8 mouse cellular contexts compared by ENCODE assay signal in genomic region chr13:5869842-5870241, GRCm38 (mm10). TPM values are rescaled to one million over a fixed set of nuclear protein-coding genes. Genes with fewer than 3 reads are reported as not detected.
DNase-seq lines count a peak whose midpoint lies in the region; ATAC-seq and TF ChIP-seq lines count a peak whose summit lies in the region.

No protein-coding gene starts in this region.

- WGBS in hindbrain, embryonic 16.5 days, result 11% methylated on average over 7 of the region's 7 CpGs
- WGBS in hindbrain, embryonic 12.5 days, result 11% methylated on average over 7 of the region's 7 CpGs
- 5% methylated on average over 7 of the region's 7 CpGs for WGBS in lung, embryonic 15.5 days
- WGBS in neural tube, embryonic 15.5 days, result 14% methylated on average over 7 of the region's 7 CpGs

- H3K36me3 ChIP-seq in hindbrain, embryonic 16.5 days (ENCODE audit: control insufficient read depth, insufficient read depth, low read length), result peaks cover 19% of the 10 kb centered on the region
- H3K36me3 ChIP-seq in hindbrain, embryonic 12.5 days, result peaks cover 28% of the 10 kb centered on the region
- peaks cover 37% of the 10 kb centered on the region for H3K36me3 ChIP-seq in lung, embryonic 15.5 days
- H3K36me3 ChIP-seq in neural tube, embryonic 15.5 days, result peaks cover 38% of the 10 kb centered on the region

- TF ChIP-seq CTCF in bone marrow macrophage, adult 2 months (IDR thresholded peaks at IDR 0.05; ENCODE audit: low read depth, low read length), result no peak

- no peak overlapping the region for H3K4me3 ChIP-seq in hindbrain, embryonic 16.5 days (ENCODE audit: low read length)
- H3K4me3 ChIP-seq in hindbrain, embryonic 12.5 days, result no peak overlapping the region
- H3K4me3 ChIP-seq in bone marrow macrophage, adult 2 months (ENCODE audit: insufficient read depth, low read length), result peak overlapping the region; percentile 3; the same call in 1 of the 2 replicates
- H3K4me3 ChIP-seq in lung, embryonic 15.5 days, result no peak overlapping the region
- H3K4me3 ChIP-seq in neural tube, embryonic 15.5 days (replicated peaks), result no peak overlapping the region

- peak; percentile 69 to 70 for DNase-seq in heart, adult 9 months (ENCODE audit: low spot score in 2 of 2)
- no peak for DNase-seq in spleen, postnatal 36 days (ENCODE audit: low spot score in 2 of 2)

- no peak overlapping the region; the same call in 1 of the 2 replicates for H3K4me2 ChIP-seq in hindbrain, embryonic 16.5 days (ENCODE audit: low read length)
- H3K4me2 ChIP-seq in hindbrain, embryonic 12.5 days (replicated peaks), result no peak overlapping the region
- peak overlapping the region; percentile 33; the same call in 1 of the 2 replicates for H3K4me2 ChIP-seq in lung, embryonic 15.5 days
- no peak overlapping the region for H3K4me2 ChIP-seq in neural tube, embryonic 15.5 days

- H3K9ac ChIP-seq in hindbrain, embryonic 16.5 days (ENCODE audit: low read depth, low read length), result no peak overlapping the region
- no peak overlapping the region for H3K9ac ChIP-seq in hindbrain, embryonic 12.5 days
- no peak overlapping the region for H3K9ac ChIP-seq in lung, embryonic 15.5 days
- H3K9ac ChIP-seq in neural tube, embryonic 15.5 days (replicated peaks), result no peak overlapping the region

- H3K27me3 ChIP-seq in hindbrain, embryonic 16.5 days (replicated peaks; ENCODE audit: control insufficient read depth, insufficient read depth, low read length), result no peaks in the 10 kb centered on the region
- no peaks in the 10 kb centered on the region for H3K27me3 ChIP-seq in hindbrain, embryonic 12.5 days
- H3K27me3 ChIP-seq in lung, embryonic 15.5 days, result no peaks in the 10 kb centered on the region
- no peaks in the 10 kb centered on the region for H3K27me3 ChIP-seq in neural tube, embryonic 15.5 days (replicated peaks)

- no peak for TF ChIP-seq POLR2A in bone marrow macrophage, adult 2 months (IDR thresholded peaks at IDR 0.05; ENCODE audit: borderline replicate concordance, low read depth, low read length)

- peaks cover 24% of the 10 kb centered on the region for H3K4me1 ChIP-seq in hindbrain, embryonic 16.5 days (ENCODE audit: control insufficient read depth, insufficient read depth, low read depth, low read length)
- H3K4me1 ChIP-seq in hindbrain, embryonic 12.5 days, result peaks cover 19% of the 10 kb centered on the region
- peaks cover 72% of the 10 kb centered on the region for H3K4me1 ChIP-seq in bone marrow macrophage, adult 2 months (ENCODE audit: control insufficient read depth, insufficient read depth, low read length)
- peaks cover 34% of the 10 kb centered on the region for H3K4me1 ChIP-seq in lung, embryonic 15.5 days
- H3K4me1 ChIP-seq in neural tube, embryonic 15.5 days, result peaks cover 42% of the 10 kb centered on the region

- H3K9me3 ChIP-seq in hindbrain, embryonic 16.5 days (ENCODE audit: control insufficient read depth, low read length), result no peaks in the 10 kb centered on the region
- no peaks in the 10 kb centered on the region for H3K9me3 ChIP-seq in hindbrain, embryonic 12.5 days (replicated peaks)
- no peaks in the 10 kb centered on the region for H3K9me3 ChIP-seq in lung, embryonic 15.5 days
- no peaks in the 10 kb centered on the region for H3K9me3 ChIP-seq in neural tube, embryonic 15.5 days (replicated peaks)

- H3K27ac ChIP-seq in hindbrain, embryonic 16.5 days (ENCODE audit: low read depth, low read length), result peak overlapping the region; percentile 12; the same call in 1 of the 2 replicates
- no peak overlapping the region for H3K27ac ChIP-seq in hindbrain, embryonic 12.5 days
- peak overlapping the region; percentile 93 for H3K27ac ChIP-seq in bone marrow macrophage, adult 2 months (ENCODE audit: insufficient read depth, low read depth, low read length)
- peak overlapping the region; percentile 85 for H3K27ac ChIP-seq in lung, embryonic 15.5 days
- no peak overlapping the region for H3K27ac ChIP-seq in neural tube, embryonic 15.5 days (replicated peaks)

- ATAC-seq in hindbrain, embryonic 16.5 days, result no peak
- ATAC-seq in hindbrain, embryonic 12.5 days (ENCODE audit: low FRiP score), result no peak
- peak; percentile 79; the same call in 1 of the 2 replicates for ATAC-seq in lung, embryonic 15.5 days (ENCODE audit: borderline replicate concordance, extremely low read depth, low FRiP score, low TSS enrichment)
- no peak for ATAC-seq in neural tube, embryonic 15.5 days (ENCODE audit: low FRiP score)
- ATAC-seq in erythroblast, adult 5-6 weeks (replicated peaks; ENCODE audit: low FRiP score, poor library complexity, severe bottlenecking), result no peak

RNA-seq across cellular contexts. Expression of gene Klf6, which starts 8.6 kb away (rescaled TPM):
- 87.6 and 96.3 TPM in 2 replicates for polyA plus RNA-seq in hindbrain, embryonic 16.5 days (2015; fragmentation: Nextera tagmentation; extraction: Ambion mirVana)
- 92.0 and 94.7 TPM in 2 replicates for polyA plus RNA-seq in hindbrain, embryonic 12.5 days (2016; fragmentation: Nextera tagmentation; extraction: Ambion mirVana)
- 174 TPM in 2 replicates for polyA plus RNA-seq in bone marrow macrophage, adult 2 months (2012; ENCODE audit: insufficient read depth, insufficient read length, missing spikeins)
- 76.4 and 82.9 TPM in 2 replicates for polyA plus RNA-seq in lung, embryonic 15.5 days (2015; fragmentation: Nextera tagmentation; extraction: Ambion mirVana)
- polyA plus RNA-seq in neural tube, embryonic 15.5 days (2015; fragmentation: Nextera tagmentation; extraction: Ambion mirVana), result 88.2 and 90.5 TPM in 2 replicates
- 20.8 and 21.9 TPM in 2 replicates for total RNA-seq in erythroblast, adult 5-6 weeks (2015; ENCODE audit: low replicate concordance)
- total RNA-seq in erythroblast, adult 5-6 weeks (2017; ENCODE audit: low replicate concordance), result 19.7 and 37.8 TPM in 2 replicates

Comparison
In these comparisons a context has a peak if more than half of its experiments do, and no peak if none do; other contexts are left out.
1. H3K27ac ChIP-seq: peak in hindbrain, embryonic 16.5 days (single experiment), bone marrow macrophage, adult 2 months (single experiment) and lung, embryonic 15.5 days (single experiment); none in hindbrain, embryonic 12.5 days (single experiment) and neural tube, embryonic 15.5 days (single experiment).
2. DNase-seq: peak in heart, adult 9 months (2 of 2); none in spleen, postnatal 36 days (0 of 2).